Mouse (Mus musculus) heart, embryonic 15.5 days (tissue): ENCODE data around the gene Soat2. TPM values are rescaled to one million over a fixed set of nuclear protein-coding genes. Genes with fewer than 3 reads are reported as not detected.

Source experiments
- ATAC-seq: fragments of 200-750 bp; cut with Nextera tagmentation; replicated peaks from 2 replicates; pipeline ENCODE4 v1.8.0; 2017; ENCODE audit warnings: low read depth, moderate TSS enrichment; ENCODE audit not compliant: insufficient number of reproducible peaks, insufficient read depth, low FRiP score
- H3K27ac ChIP-seq: fragments of 300-500 bp; sonication (generic); 2 replicates; pipeline ENCODE4 v1.5.1; 2015; ENCODE audit warnings: mild to moderate bottlenecking, inconsistent platforms
- H3K27me3 ChIP-seq: fragments of 300-500 bp; sonication (generic); 2 replicates; pipeline ENCODE4 v1.6.1; 2015; ENCODE audit warnings: inconsistent platforms
- H3K36me3 ChIP-seq: fragments of 300-500 bp; sonication (generic); 2 replicates; pipeline ENCODE4 v1.6.1; 2015; ENCODE audit warnings: mild to moderate bottlenecking, inconsistent platforms
- H3K4me1 ChIP-seq: fragments of 300-500 bp; sonication (generic); replicated peaks from 2 replicates; pipeline ENCODE4 v1.6.1; 2015; ENCODE audit warnings: inconsistent platforms
- H3K4me2 ChIP-seq: fragments of 300-500 bp; sonication (generic); 2 replicates; pipeline ENCODE4 v1.6.1; 2015; ENCODE audit warnings: inconsistent platforms, mild to moderate bottlenecking, moderate library complexity
- H3K4me3 ChIP-seq: fragments of 300-500 bp; sonication (generic); 2 replicates; pipeline ENCODE4 v1.5.1; 2015; ENCODE audit warnings: mild to moderate bottlenecking, inconsistent platforms
- H3K9ac ChIP-seq: fragments of 300-500 bp; sonication (generic); 2 replicates; pipeline ENCODE4 v1.6.1; 2015; ENCODE audit warnings: mild to moderate bottlenecking, inconsistent platforms
- H3K9me3 ChIP-seq: fragments of 300-500 bp; sonication (generic); replicated peaks from 2 replicates; pipeline ENCODE4 v1.6.1; 2016; ENCODE audit warnings: inconsistent platforms
- WGBS: fragments of 180-500 bp; shearing (Covaris S2); methylation state at CpG from one replicate; pipeline ENCODE4 v1.1.7; 2015; ENCODE audit warnings: mixed read lengths; 5-methylcytosine and 5-hydroxymethylcytosine counted together
- polyA plus RNA-seq: library from polyadenylated mRNA; unstranded; fragments of >200 nt; fragmentation: Nextera tagmentation; extraction: Ambion mirVana; gene quantifications from 2 replicates; pipeline ENCODE4 v1.2.1, GENCODE M21; 2015

Soat2 gene
- polyA plus RNA-seq, 1 experiment from 2014 or later: 0.23 TPM

GRCm38 (mm10) chr15:102136129-102136758 is 14.1 kb upstream of the Soat2 start, which contains the start of gene Spryd3:
TSS of gene Spryd3 (minus strand) at chr15:102136234.
- ATAC-seq: peak; percentile 98

GRCm38 (mm10) chr15:102141120-102141519 is 9.2 kb upstream of the Soat2 start:
- Histone ChIP-seq H3K27me3 (peaks cover 28% of the 10 kb centered on the region), H3K9ac (no peak overlapping the region), H3K4me1 (peaks cover 31% of the 10 kb centered on the region), H3K27ac (no peak overlapping the region), H3K9me3 (no peaks in the 10 kb centered on the region), H3K4me3 (no peak overlapping the region), H3K4me2 (no peak overlapping the region), H3K36me3 (no peaks in the 10 kb centered on the region)
- WGBS: 85% methylated on average over 5 of the region's 5 CpGs
- no peak for ATAC-seq

More at GRCm38 (mm10) chr15:102136129-102136758, 14.1 kb upstream of the Soat2 start, which contains the start of gene Spryd3:
- Histone ChIP-seq H3K27ac (peak within 1 kb of the TSS; percentile 75), H3K36me3 (peaks cover 7% of the 10 kb centered on the region; the same call in 1 of the 2 replicates), H3K4me2 (peak within 1 kb of the TSS; percentile 75), H3K4me1 (peaks cover 18% of the 10 kb centered on the region), H3K9ac (peak within 1 kb of the TSS; percentile 72), H3K9me3 (no peaks in the 10 kb centered on the region), H3K27me3 (no peaks in the 10 kb centered on the region), H3K4me3 (peak within 1 kb of the TSS; percentile 68)
- under 1% methylated on average over 50 of the region's 50 CpGs for WGBS

- peaks cover 28% of the 10 kb centered on the region for H3K27me3 ChIP-seq
- no peak overlapping the region for H3K27ac ChIP-seq
- H3K9ac ChIP-seq: no peak overlapping the region
- no peaks in the 10 kb centered on the region for H3K9me3 ChIP-seq
- peaks cover 24% of the 10 kb centered on the region for H3K4me1 ChIP-seq
- 0 out of 2 replicates have a peak, but pooled peaks have one; percentile 38 for ATAC-seq
- H3K4me3 ChIP-seq: no peak overlapping the region
- 53% methylated on average over 23 of the region's 23 CpGs for WGBS
- no peaks in the 10 kb centered on the region for H3K36me3 ChIP-seq
- H3K4me2 ChIP-seq: no peak overlapping the region
Measured at GRCm38 (mm10) chr15:102142914-102143912, 7.1 kb upstream of the Soat2 start.

GRCm38 (mm10) chr15:102144274-102144711 is 6.0 kb upstream of the Soat2 start, which contains the start of gene Igfbp6:
TSS of gene Igfbp6 (plus strand) at chr15:102144362.
- Histone ChIP-seq H3K36me3 (no peaks in the 10 kb centered on the region), H3K27ac (no peak within 1 kb of the TSS), H3K4me3 (peak within 1 kb of the TSS; percentile 9; the same call in 1 of the 2 replicates), H3K27me3 (peaks cover 28% of the 10 kb centered on the region), H3K4me2 (peak within 1 kb of the TSS; percentile 42), H3K4me1 (peaks cover 24% of the 10 kb centered on the region), H3K9me3 (no peaks in the 10 kb centered on the region), H3K9ac (peak within 1 kb of the TSS; percentile 0; the same call in 1 of the 2 replicates)
- 20% methylated on average over 22 of the region's 22 CpGs for WGBS
- no peak for ATAC-seq

GRCm38 (mm10) chr15:102144726-102145125 is 5.6 kb upstream of the Soat2 start:
- Histone ChIP-seq H3K9ac (peak overlapping the region; percentile 0; the same call in 1 of the 2 replicates), H3K27ac (no peak overlapping the region), H3K4me1 (peaks cover 24% of the 10 kb centered on the region), H3K4me2 (peak overlapping the region; percentile 42), H3K9me3 (no peaks in the 10 kb centered on the region), H3K27me3 (peaks cover 28% of the 10 kb centered on the region), H3K36me3 (no peaks in the 10 kb centered on the region), H3K4me3 (peak overlapping the region; percentile 9; the same call in 1 of the 2 replicates)
- no peak for ATAC-seq
- 12% methylated on average over 19 of the region's 19 CpGs for WGBS

DNA sequence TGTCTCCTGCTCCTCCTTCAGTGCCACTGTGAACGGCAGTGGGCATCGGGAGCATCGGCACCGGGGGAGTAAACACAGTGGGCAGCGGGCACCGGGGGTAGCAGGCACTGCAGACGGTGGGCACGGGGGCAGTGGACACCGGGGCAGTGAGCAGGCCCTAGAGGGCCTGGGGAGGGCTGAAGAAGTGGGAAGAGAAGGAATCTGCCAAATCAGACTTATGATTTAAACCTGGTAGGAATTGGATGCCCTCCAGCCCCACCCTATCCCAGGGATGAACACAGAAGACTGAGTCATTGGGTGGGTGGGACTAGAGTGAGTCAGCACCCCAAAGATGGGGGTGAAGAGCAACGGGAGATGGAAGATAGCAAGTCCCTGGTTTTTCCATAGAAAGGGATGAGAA is 5.0 kb upstream of the Soat2 start:
- 81% methylated on average over 10 of the region's 10 CpGs for WGBS
- H3K4me1 ChIP-seq: peaks cover 29% of the 10 kb centered on the region
- peaks cover 28% of the 10 kb centered on the region for H3K27me3 ChIP-seq
- no peak overlapping the region for H3K9ac ChIP-seq
- ATAC-seq: no peak
- no peak overlapping the region for H3K4me2 ChIP-seq
- no peaks in the 10 kb centered on the region for H3K9me3 ChIP-seq
- no peak overlapping the region for H3K4me3 ChIP-seq
- H3K36me3 ChIP-seq: no peaks in the 10 kb centered on the region
- no peak overlapping the region for H3K27ac ChIP-seq

DNA sequence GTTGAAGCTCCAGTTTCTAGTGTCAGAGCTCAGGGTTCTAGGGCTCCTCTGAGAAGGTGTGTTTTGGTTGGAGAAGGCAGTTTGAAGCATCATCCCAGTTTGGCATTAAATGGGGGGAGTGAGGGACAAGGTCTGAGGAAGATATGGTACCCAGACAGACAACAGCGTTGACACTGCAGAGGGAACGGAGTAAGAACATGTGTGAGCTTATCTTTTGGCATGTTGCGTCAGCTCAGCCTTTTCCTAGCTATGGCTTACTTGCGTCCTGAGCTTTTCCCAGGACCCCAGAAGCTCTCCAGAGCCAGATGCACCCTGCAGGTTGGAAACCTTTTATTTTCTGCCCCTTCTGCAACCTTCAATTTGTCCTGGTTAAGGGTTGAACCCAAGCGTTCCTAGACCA is 4.2 kb upstream of the Soat2 start:
- Histone ChIP-seq H3K36me3 (no peaks in the 10 kb centered on the region), H3K27ac (no peak overlapping the region), H3K9me3 (no peaks in the 10 kb centered on the region), H3K9ac (no peak overlapping the region), H3K4me2 (no peak overlapping the region), H3K4me1 (peaks cover 34% of the 10 kb centered on the region), H3K27me3 (peaks cover 28% of the 10 kb centered on the region), H3K4me3 (no peak overlapping the region)
- 60% methylated on average over 5 of the region's 5 CpGs for WGBS
- no peak for ATAC-seq

DNA sequence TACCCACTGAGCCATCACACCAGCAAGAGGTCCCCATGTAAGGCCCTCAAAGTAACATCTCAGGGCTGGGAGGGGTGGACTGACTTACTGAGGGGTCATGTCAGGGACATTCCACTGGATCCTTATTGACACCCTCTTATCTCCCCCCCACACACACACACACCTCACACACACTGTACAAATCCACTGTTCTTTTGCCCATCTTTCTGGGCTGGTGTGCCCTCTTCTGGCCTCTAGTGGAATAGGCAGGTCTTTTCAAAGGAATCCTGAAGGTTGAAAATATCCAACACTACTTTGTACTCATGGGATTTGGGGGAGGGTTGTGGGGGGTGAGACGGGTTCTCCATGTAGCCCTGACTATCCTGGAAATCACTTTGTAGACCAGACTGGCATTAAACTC is 3.4 kb upstream of the Soat2 start:
- H3K27me3 ChIP-seq: peaks cover 28% of the 10 kb centered on the region
- peaks cover 32% of the 10 kb centered on the region for H3K4me1 ChIP-seq
- ATAC-seq: no peak
- no peak overlapping the region for H3K9ac ChIP-seq
- 0% methylated on average over 1 of the region's 1 CpGs for WGBS
- H3K36me3 ChIP-seq: no peaks in the 10 kb centered on the region
- no peak overlapping the region for H3K4me3 ChIP-seq
- no peaks in the 10 kb centered on the region for H3K9me3 ChIP-seq
- H3K27ac ChIP-seq: no peak overlapping the region
- H3K4me2 ChIP-seq: no peak overlapping the region

- WGBS: 51% methylated on average over 16 of the region's 16 CpGs
- no peak for ATAC-seq
- H3K9ac ChIP-seq: no peak overlapping the region
Measured at GRCm38 (mm10) chr15:102147674-102148402, 2.5 kb upstream of the Soat2 start.

GRCm38 (mm10) chr15:102149561-102149960 is 765 bp upstream of the Soat2 start:
- Histone ChIP-seq H3K9ac (no peak overlapping the region), H3K4me3 (no peak overlapping the region), H3K36me3 (no peaks in the 10 kb centered on the region), H3K27me3 (peaks cover 15% of the 10 kb centered on the region), H3K4me1 (peaks cover 20% of the 10 kb centered on the region), H3K4me2 (no peak overlapping the region), H3K27ac (no peak overlapping the region), H3K9me3 (no peaks in the 10 kb centered on the region)
- no peak for ATAC-seq
- 59% methylated on average over 4 of the region's 4 CpGs for WGBS

More at GRCm38 (mm10) chr15:102147674-102148402, 2.5 kb upstream of the Soat2 start:
- H3K27me3 ChIP-seq: peaks cover 28% of the 10 kb centered on the region
- H3K4me3 ChIP-seq: no peak overlapping the region
- H3K4me2 ChIP-seq: no peak overlapping the region
- H3K9me3 ChIP-seq: no peaks in the 10 kb centered on the region
- H3K4me1 ChIP-seq: peaks cover 32% of the 10 kb centered on the region
- no peak overlapping the region for H3K27ac ChIP-seq
- no peaks in the 10 kb centered on the region for H3K36me3 ChIP-seq
